Mouse (Mus musculus): ENCODE data around the gene Faf1. TPM values are rescaled to one million over a fixed set of nuclear protein-coding genes. Genes with fewer than 3 reads are reported as not detected.

The Faf1 gene
- total and polyA plus RNA-seq, 3 experiments = 34.9 to 52.8 (median 38.2) TPM

GRCm38 (mm10) chr4:109987560-109988362, 311.4 kb downstream of the Faf1 start:
- in situ Hi-C loops (cut with MboI; ENCODE audit: low pct_ligation_motif_present, low pct_unique_long_range_greater_than_20kb, low sequenced_read_pairs) (no loop called here), dilution Hi-C loops (cut with MboI; ENCODE audit: extremely low pct_ligation_motif_present, extremely low pct_unique_long_range_greater_than_20kb, low sequenced_read_pairs) (no loop called here)
- no peak overlapping the region for H3K9ac ChIP-seq (ENCODE audit: insufficient read depth, low read depth)
- no peak for DNase-seq (ENCODE audit: extremely low read depth)
- H3K27me3 ChIP-seq (replicated peaks) = no peaks in the 10 kb centered on the region
- no peak overlapping the region for H3K4me3 ChIP-seq (replicated peaks in 1 of 3; ENCODE audit: low read depth in 2 of 3, low read length in 2 of 3, poor library complexity in 1 of 3)
- no peaks in the 10 kb centered on the region for H3K79me2 ChIP-seq (replicated peaks; ENCODE audit: control insufficient read depth, extremely low read depth, insufficient read depth, poor library complexity, severe bottlenecking)
- H3K4me1 ChIP-seq (ENCODE audit: control insufficient read depth in 1 of 2, insufficient read depth in 2 of 2) = no peaks in the 10 kb centered on the region
- no peak overlapping the region for H3K4me2 ChIP-seq (ENCODE audit: insufficient read depth, low read depth, poor library complexity, severe bottlenecking)
- H3K36me3 ChIP-seq (replicated peaks in 1 of 2; ENCODE audit: control insufficient read depth in 1 of 2, insufficient read depth in 1 of 2, low read length in 1 of 2) = no peaks in the 10 kb centered on the region
- H3K9me3 ChIP-seq (replicated peaks; ENCODE audit: low read length) = peaks cover 13% of the 10 kb centered on the region
- no peak for TF ChIP-seq USF2 (conservative IDR thresholded peaks at IDR 0.05; ENCODE audit: low read depth, low read length)
- TF ChIP-seq POLR2A (IDR thresholded peaks at IDR 0.05; ENCODE audit: low read depth, low read length) = no peak
- TF ChIP-seq POLR2AphosphoS2 (IDR thresholded peaks at IDR 0.05; ENCODE audit: low read depth, low read length) = no peak
- no peak for TF ChIP-seq RAD21 (IDR thresholded peaks at IDR 0.05; ENCODE audit: low read depth, low read length)
- H3K27ac ChIP-seq (ENCODE audit: insufficient read depth, low read depth) = no peak overlapping the region

GRCm38 (mm10) chr4:109988411-109988810, 312.0 kb downstream of the Faf1 start:
- Histone ChIP-seq H3K36me3 (replicated peaks in 1 of 2; ENCODE audit: control insufficient read depth in 1 of 2, insufficient read depth in 1 of 2, low read length in 1 of 2) (no peaks in the 10 kb centered on the region), H3K27ac (ENCODE audit: insufficient read depth, low read depth) (no peak overlapping the region), H3K79me2 (replicated peaks; ENCODE audit: control insufficient read depth, extremely low read depth, insufficient read depth, poor library complexity, severe bottlenecking) (no peaks in the 10 kb centered on the region), H3K4me1 (ENCODE audit: control insufficient read depth in 1 of 2, insufficient read depth in 2 of 2) (no peaks in the 10 kb centered on the region), H3K4me2 (ENCODE audit: insufficient read depth, low read depth, poor library complexity, severe bottlenecking) (no peak overlapping the region), H3K9ac (ENCODE audit: insufficient read depth, low read depth) (no peak overlapping the region), H3K4me3 (replicated peaks in 1 of 3; ENCODE audit: low read depth in 2 of 3, low read length in 2 of 3, poor library complexity in 1 of 3) (no peak overlapping the region), H3K9me3 (replicated peaks; ENCODE audit: low read length) (peaks cover 9% of the 10 kb centered on the region), H3K27me3 (replicated peaks) (no peaks in the 10 kb centered on the region)
- DNase-seq (ENCODE audit: extremely low read depth) = no peak
- dilution Hi-C loops (cut with MboI; ENCODE audit: extremely low pct_ligation_motif_present, extremely low pct_unique_long_range_greater_than_20kb, low sequenced_read_pairs) = no loop called here
- TF ChIP-seq HCFC1 (IDR thresholded peaks at IDR 0.05; ENCODE audit: low read depth, low read length) = no peak
- TF ChIP-seq ZNF384 (IDR thresholded peaks at IDR 0.05; ENCODE audit: low read depth, low read length) = no peak
- no peak for TF ChIP-seq POLR2A (IDR thresholded peaks at IDR 0.05; ENCODE audit: low read depth, low read length)
- no peak for TF ChIP-seq TBP (conservative IDR thresholded peaks at IDR 0.05; ENCODE audit: low read depth, low read length)
- TF ChIP-seq MXI1 (IDR thresholded peaks at IDR 0.05; ENCODE audit: low read depth, low read length) = no peak
- TF ChIP-seq USF1 (IDR thresholded peaks at IDR 0.05; ENCODE audit: low read depth, low read length) = no peak
- no peak for TF ChIP-seq ZC3H11A (IDR thresholded peaks at IDR 0.05; ENCODE audit: low read depth, low read length)
- no peak for TF ChIP-seq JUN (IDR thresholded peaks at IDR 0.05; ENCODE audit: insufficient read depth, low read depth, low read length)
- TF ChIP-seq SMC3 (IDR thresholded peaks at IDR 0.05; ENCODE audit: low read depth, low read length) = no peak
- TF ChIP-seq SIN3A (IDR thresholded peaks at IDR 0.05; ENCODE audit: low read length) = no peak
- TF ChIP-seq UBTF (IDR thresholded peaks at IDR 0.05; ENCODE audit: low read depth, low read length) = no peak
- TF ChIP-seq RCOR1 (conservative IDR thresholded peaks at IDR 0.05; ENCODE audit: low read depth, low read length) = no peak
- no peak for TF ChIP-seq JUND (conservative IDR thresholded peaks at IDR 0.05; ENCODE audit: low read depth, low read length)
- TF ChIP-seq PAX5 (IDR thresholded peaks at IDR 0.05; ENCODE audit: low read length) = no peak
- TF ChIP-seq ETS1 (conservative IDR thresholded peaks at IDR 0.05; ENCODE audit: low read depth, low read length) = no peak
- TF ChIP-seq ZMIZ1 (IDR thresholded peaks at IDR 0.05; ENCODE audit: low read depth, low read length) = no peak
- in situ Hi-C loops (cut with MboI; ENCODE audit: low pct_ligation_motif_present, low pct_unique_long_range_greater_than_20kb, low sequenced_read_pairs) = no loop called here
